Mouse (Mus musculus) spleen, postnatal 36 days (tissue): ENCODE results near the gene Urad.
A peak's percentile ranks its signal among the peaks of the same experiment; 100 is the strongest.

Experiments used
- DNase-seq, 2 experiments: peaks; one replicate each; pipeline ENCODE4 v3.0.0; 2022; ENCODE audit warnings: low spot score in 2 of 2, mixed read lengths in 1 of 2

Gene Urad

DNA sequence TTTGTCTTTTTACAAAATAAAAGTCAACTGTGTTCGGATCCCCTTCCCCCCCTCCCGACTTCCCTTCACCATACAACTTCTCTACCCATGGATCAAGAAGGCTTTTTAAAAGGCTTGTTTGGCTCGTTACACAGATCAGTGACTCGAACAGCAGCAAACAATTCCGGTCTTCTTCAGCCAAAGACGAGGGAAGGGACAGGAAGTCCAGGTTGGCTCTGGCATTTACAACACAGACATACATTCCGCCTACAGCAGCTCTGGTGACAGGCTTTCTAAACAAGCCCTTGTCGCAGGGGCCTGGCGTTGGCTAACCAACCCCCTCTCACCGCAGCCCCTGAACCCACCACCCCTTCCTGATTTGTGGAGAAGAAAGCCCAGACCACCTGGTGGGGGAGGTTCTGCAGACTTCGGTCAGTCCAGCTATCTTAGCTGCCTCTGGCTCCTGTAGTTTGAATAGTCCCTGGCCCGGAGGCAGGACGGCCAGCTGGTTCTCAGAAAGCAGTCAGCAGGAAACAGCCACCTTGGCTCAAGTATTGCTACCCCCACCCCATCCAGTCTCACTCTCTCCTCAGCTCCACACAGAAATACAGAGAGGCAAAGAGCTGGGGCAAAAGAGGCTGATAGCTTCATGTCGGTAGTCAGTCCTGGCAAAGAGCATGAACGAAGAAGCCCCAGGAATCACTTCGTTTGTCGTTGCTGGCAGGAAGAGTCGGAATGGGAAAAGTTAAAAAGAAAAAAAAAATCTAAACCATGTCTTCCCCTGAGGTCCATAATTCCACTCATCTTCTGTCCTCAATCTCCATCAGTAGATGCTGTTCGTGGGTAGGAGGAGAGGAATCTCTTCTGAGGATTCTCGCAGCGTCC is 21.1 kb downstream of the Urad start:
- no peak for DNase-seq

DNA sequence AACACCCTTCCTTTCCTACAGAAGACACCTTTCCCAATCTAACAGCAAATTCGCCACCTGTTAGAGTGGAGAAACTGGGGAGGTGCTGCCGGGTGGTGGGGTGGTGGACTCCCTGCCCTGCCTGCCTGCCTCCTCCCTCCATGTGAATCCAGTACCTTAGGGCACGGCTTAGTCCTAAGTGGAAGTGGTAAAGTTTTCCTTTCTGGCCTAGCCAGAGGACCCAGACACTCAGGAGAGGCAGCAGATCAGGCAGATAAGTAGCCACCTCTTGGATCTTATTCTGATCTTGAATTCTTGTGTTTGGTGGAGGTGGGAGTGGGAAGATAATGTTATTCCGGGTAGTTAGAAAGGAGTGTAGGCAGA is 22.3 kb downstream of the Urad start:
- DNase-seq: no peak

DNA sequence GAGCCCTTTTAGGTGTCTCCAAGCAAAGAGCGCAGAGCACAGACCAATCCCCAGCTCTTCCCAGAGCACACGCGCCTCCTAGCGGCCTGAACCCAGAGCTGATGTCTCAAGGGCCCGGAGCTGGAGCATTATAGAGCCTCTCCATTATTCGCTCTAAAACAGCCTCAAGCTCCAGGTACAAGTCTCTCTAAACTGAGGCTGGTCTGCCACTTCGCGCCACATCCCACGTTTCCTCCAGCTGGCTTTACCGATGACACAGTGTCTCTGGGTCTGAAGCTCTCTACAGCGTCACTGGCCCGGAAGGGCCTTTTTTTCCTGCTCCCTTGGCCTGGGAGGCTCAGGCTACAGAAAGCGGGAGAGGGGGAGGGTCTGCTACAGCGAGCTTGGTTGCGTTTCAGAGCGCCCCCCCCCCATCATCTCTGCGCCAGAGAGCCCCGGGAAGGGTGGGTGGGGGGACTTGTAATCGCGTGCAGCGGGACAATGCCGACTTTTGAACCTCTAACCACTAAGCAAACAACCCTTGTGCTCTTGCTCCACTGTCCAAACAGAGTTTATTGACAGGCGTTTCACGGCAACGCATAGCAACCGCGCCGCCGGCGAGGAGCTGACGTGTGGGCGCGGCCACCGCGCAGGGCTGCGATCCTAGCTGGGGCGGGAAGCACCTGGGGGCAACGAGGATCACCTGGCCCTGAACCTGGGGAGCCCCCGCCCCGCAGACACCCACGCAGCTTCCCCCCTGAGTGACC is 22.8 kb downstream of the Urad start:
- no peak for DNase-seq

DNA sequence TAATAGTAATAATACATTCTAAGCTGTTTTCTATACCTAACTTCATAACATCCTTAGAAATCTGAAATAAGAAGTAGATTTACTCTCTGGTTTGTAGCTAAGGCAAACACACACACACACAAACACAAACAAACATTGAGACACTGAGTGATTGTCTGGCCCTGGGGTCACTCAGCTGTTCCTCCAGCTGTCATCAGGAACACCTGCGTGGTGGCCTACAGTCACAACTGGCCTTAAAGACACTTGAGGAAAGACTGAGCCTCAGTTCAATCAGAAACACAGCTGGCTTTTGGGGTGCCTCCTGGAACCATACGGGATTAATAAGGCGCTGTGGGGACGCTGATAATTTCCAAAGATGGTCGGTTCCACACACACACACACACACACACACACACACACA is 25.0 kb downstream of the Urad start:
- DNase-seq: no peak

DNA sequence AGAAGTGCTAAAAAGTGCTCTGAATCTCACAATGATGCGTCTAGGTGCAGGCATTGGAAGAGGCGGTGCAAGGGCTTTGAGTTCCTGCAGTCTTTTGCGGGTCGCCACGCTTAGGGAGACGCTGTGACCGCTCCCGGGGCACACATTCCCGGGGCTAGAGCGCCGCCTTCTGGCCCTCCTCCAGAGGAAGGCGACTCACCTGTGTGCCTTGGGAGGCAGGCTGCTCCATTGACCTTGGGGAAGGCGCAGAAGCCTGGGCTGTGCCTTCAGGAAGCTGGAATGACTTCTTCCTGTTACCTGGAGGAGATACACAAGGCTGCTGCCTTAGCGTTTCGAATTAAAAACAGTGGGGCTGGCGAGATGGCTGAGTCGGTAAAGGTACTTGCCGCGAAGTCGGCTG is 28.1 kb downstream of the Urad start:
- no peak for DNase-seq

DNA sequence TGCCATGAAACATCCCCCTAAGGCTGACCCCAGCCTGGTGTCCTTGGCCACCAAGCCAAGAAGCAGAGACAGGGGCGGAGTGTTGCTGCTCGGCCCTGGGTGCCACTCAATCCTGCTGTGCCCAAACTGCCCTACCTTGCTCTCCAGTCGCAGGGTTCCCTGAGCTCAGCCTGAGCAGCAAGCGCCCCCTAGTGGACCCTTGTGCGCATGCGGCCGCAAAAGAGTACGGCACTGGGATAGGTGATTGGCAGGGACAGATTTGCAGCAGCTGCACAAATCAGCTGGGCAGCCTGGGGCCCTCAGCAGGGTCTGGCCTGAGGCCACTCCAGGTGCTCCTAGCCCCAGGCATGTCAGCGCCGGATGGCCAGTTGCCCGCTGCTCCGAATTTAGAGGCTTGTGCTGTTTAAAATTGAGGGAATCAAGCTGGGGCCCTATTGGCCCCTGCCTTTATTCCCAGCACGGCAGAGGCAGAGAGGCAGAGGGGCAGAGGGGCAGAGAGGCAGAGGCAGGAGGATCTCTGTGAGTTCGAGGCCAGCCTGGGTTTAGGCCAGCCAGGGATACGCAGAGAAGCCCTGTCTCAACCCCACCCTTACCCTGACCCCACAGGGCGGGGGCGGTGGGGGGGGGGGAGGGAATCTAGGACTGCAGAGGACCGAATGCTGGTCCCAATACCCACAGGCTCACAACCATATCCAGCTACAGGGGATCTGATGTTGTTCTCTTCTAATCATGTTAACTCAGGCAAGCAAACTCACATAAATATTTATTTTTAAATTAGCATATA is 28.9 kb downstream of the Urad start:
- DNase-seq: peak; percentile 20 to 37

DNA sequence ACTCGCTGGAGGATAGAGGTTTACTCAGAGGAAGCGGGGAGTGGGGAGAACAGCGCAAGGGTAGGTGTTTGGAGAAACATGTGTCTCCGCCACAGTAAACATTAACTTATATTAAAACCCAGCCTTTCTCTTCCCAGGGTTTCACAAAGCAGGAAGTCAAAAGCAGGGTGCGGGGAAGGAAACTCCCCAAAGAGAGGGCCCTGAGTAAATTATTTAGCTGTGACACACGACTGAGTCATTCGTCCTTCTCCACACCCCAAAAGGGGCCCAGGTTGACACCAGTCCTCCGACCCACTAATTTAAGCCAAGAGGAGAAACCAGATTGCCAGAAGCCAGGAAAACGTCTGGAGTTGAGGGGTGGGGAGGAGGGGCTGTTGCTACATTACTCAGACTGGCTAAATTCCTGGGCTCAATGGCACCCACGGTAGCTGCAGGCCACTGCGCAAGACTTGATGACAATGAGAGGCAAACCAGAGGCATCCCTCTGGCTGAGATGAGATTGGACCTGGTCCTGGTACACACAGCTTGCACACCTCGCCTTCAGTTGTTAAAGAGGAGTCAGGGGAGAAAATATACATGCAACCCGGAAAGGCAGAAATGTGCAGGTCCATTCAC is 29.6 kb downstream of the Urad start:
- DNase-seq: no peak

DNA sequence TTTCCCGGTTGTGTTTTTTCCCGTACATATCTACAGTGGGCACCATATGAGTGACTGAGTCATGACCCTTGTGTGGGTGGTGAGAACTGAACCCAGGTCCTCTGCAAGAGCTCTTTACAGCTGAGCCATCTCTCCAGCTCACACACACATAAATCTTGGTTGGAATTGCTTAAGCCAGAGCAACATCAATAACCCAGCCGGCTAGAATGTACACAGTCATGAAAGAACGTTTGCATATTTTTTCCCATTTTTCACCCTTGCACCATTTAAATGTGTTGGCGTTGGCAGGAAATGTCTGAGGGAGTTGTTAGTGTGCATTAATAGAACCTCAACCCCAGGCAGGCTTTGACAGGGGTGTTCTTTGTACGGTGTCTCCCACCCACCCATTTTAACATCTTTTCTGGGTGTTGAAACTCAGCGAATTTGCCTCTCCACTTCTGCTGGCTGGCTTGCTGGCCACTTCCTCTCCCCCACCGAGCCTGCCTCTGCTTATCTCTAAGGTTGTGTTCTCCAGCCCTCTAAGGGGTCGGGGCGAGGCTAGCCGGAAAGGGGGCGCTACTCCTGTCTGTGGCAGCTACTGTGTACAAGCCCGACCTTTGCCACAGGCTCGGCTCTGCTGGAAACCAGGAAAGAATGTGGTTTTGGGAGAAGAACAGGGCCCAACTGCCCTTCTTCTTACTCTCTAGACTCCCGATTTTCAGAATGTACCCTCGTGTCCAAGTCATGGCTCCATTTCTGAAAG is 30.3 kb downstream of the Urad start:
- no peak for DNase-seq

DNA sequence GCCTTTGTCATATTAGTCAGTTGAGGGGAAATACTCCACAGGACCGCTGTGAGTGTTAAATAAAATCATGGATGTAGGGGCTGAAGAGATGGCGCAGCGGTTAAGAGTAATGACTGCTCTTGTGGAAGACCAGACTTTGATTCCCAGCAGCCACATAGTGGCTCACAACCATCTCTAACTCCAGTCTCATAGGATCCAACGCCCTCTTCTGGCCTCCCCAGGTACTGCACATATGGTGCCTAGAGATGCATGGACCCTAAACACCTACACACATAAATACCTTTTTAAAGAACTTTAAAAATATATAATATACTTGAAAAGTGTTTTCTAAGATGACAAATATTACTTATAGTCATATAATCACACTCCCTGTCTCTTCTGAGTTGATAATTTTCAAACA is 37.9 kb downstream of the Urad start:
- DNase-seq: no peak

DNA sequence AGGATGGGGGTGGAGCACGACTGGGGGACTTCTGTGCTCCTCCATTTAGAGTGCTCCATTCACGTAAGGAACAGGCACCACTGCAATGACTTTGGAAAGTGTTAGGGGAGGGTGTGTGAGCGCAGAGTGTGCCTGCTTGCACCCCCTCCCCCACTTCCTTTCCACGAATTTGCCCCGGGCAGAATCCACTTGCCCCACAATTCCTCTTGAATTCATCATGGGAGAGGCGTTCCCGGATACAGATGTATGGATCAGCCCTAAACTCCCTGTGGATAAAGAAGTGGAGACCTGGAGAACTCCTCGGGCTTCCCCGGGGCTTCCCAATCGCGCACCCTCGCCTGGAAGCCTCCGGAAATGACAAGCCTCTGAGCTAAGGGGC is 44.7 kb downstream of the Urad start:
- no peak for DNase-seq

DNA sequence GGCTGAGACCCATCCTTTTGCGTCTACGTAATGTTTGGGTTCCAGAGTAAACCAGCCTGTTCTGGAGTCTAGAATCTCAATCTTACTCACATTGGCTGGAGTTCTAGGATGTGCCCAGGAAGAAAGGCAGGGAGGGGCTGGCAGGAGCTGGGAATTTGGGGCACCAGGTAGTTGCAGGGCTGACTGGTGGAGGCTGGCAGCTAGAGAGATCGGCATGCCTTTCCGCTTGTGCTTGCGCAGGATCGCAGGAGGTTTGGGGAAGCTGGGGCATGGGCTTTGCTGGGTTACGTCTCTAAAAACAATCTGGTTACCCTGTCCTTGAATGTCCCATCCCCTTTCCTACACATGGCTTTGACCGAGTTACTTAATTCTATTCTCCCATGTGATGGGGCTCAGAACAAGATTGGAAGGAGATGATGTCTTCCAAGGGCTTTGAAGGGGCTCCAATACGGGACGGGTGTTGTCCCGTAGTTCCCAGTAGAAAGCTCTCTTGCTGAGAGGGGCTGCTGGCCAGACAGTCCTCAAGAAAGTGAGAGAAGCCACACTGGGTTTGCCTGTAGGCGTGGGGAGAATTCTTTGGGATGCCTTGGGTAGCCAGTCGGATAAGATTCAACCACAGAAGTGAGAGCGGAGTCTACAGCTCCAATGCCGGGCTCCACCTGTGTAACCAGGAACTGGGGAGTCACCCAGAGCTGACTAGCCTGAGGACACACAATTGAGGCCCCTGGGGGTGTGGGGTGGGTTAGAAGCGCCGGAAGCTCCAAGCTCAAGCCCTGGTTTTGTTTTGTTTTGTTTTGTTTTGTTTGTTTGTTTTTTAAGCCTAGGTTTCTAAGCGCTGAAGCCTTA is 45.3 kb downstream of the Urad start:
- DNase-seq: no peak

DNA sequence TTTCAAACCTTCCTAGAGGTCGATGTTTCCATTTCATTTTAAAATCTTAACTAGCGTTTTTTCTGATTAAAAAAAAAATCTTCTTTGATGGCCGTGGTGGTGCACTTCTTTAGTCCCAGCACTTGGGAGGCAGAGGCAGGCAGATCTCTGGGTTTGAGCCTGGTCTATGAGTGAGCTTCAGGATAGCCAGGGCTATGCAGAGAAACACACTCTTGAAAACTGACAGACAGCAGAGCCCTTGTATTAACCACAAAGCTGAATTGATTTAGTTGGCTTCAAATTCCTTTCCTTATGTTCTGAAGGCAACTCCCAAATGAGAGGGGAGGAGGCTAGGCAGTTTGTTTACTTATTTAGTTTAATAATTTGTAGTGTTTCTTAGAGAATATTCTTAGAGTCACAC is 46.5 kb downstream of the Urad start:
- no peak for DNase-seq

DNA sequence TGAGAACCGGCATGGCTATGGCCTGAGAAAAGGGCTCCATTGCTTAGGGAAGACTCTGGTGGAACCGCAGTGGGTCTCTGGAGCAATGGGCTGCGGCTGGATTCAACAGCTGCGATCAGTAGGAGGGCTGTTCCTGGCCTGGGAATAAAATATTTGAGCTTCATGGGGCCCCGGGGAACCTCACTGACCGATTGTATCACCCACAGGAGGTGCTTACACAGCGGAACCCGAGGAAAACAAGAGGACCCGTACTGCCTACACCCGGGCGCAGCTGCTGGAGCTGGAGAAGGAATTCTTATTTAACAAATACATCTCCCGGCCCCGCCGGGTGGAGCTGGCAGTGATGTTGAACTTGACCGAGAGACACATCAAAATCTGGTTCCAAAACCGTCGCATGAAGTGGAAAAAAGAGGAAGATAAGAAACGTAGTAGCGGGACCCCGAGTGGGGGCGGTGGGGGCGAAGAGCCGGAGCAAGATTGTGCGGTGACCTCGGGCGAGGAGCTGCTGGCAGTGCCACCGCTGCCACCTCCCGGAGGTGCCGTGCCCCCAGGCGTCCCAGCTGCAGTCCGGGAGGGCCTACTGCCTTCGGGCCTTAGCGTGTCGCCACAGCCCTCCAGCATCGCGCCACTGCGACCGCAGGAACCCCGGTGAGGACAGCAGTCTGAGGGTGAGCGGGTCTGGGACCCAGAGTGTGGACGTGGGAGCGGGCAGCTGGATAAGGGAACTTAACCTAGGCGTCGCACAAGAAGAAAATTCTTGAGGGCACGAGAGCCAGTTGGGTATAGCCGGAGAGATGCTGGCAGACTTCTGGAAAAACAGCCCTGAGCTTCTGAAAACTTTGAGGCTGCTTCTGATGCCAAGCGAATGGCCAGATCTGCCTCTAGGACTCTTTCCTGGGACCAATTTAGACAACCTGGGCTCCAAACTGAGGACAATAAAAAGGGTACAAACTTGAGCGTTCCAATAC is 47.8 kb downstream of the Urad start:
- DNase-seq: no peak

DNA sequence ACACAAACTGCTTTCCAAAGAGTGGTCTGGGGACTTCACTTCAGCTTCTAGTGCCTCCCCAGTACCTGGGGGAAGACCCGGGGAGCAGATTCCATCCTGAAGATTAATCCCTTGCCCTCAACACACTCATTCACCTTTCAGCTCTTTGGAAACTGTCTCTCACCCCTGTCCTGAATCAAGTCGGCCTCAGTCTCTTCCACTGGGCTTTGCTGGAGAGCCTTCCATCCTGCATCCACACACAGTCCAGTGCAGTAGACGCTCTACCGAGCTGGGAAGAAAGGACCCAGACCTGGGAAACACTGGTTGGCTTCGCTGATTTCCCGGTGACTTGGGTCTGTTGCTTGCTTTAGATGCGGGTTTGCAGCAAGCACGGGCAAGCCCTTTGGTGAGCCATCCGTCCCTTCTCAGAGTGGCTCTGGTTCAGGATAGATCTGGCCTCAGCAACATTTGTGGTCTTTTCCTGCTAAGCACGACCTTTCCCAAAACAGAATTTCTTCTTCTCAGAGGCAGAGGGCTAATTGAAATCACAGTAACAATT is 49.4 kb downstream of the Urad start:
- DNase-seq: no peak

DNA sequence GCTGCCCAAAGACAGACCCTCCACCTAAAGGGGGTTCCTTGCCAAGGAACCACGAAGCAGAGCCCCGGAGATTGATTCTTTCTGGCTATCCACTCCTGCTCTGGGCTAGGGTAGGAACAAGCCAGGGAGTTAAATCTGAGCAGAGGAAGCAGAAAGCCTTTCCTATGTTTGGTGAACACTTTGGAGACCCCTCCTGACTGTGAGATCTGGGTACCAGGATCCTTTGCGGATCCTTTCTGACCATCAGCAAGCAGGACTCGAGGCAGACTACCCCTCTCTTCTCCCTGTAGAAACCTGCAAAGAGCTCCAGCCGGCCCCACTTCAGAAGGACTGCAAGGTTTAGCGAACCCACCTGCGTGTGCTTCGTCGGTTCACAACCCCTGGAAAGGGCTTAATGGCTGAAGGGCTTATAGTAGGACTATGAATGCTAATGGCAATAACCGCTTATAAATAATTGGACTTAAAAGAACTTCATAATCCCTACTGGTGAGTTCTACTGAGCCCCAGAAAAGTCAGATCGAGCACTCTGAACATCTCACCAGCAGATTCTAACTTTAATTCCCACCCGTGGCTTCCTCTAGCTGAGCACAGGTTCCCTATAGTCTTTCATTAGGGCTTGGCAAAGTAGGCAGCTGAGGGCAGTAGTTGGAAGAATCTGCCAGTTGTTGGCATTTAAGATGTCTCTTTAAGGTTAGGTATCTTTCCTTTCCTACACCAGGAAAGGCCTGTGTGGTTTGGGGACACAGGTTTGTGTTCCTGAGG is 50.0 kb downstream of the Urad start:
- no peak for DNase-seq

DNA sequence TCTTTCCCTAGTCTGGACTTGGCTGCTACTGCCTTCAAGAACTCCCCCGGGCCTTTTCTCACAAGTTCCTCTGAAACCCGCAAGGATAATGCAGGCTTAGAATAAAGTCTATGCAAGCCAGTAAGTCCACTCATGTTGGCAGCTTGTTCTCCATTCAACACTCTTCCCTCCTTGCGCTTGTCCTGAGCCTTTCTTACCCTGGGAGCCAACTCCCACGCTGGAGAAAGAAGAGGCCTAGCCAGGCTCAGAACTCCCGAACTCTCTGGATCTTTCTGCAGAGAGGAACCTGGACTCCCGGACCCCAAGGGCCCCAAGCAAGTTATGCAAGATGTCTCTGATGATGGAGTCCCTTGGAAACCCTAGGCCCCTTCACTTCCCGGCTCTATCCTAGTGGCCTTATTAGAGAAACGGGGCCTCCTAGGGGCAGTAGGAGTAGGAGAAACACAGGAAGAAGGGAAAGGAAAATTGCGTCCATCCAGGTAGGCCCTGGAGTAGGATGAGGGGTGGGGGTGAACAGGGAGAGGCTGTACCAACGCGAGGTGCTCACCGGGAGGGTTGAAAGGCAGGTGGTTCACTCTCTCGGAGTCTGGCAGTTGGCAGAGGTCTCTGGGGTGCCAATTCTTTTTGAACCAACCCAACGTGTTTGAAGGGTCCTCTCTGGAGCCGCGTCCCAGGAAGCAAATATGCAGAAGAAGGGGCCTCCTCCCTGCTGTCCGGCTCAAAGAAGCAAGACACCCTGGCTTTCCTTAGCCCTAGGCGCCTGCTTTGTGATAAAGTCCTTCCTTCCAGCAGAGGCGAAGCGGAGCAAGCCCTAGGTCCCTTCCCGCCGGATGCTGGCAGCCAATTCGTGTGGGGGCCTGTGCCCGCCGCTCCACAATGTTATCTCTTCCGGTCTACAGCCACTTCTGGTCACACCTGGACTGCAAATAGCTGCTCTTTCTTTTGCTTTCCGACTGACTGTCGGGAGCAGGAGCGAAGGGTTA is 51.3 kb downstream of the Urad start:
- DNase-seq: no peak
